Mouse (Mus musculus) heart, adult 10 weeks (tissue): ENCODE measurements around the gene Kdm5b. TPM values are rescaled to one million over a fixed set of nuclear protein-coding genes. Genes with fewer than 3 reads are reported as not detected.

ENCODE experiments used
- polyA plus RNA-seq: library from polyadenylated mRNA; stranded (reverse); fragments of 350-450 nt; fragmentation: Illumina TruSeq; extraction: RNeasy Lipid Tissue Mini Kit (QIAGEN cat#74804); gene quantifications from one replicate; pipeline ENCODE4 v1.2.3, GENCODE M21; 2014; ENCODE audit warnings: low read depth, low replicate concordance

Gene Kdm5b
- polyA plus RNA-seq: 5.4 TPM

DNA sequence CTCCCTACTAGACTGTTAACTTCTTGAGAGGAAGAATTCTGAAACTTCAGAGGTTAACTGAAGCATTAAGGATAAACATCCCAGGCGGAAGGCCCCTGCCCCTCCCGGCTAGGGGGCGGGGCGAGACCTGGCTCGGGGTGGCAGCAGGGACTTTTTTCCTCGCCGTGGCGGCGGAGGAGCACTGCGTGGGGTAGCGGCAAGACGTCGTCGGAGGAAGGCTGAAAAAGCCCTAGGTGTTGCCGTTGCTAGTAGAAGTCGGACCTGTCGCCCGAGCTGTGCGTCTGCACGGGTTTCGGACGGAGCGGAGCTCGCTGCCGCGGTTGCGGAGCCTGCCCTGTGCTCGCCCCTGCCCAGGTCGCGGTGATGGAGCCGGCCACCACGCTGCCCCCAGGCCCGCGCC lies at the start of gene Kdm5b:
TSS of gene Kdm5b (plus strand) at position 196 of the 400 bp plus-strand sequence.

DNA sequence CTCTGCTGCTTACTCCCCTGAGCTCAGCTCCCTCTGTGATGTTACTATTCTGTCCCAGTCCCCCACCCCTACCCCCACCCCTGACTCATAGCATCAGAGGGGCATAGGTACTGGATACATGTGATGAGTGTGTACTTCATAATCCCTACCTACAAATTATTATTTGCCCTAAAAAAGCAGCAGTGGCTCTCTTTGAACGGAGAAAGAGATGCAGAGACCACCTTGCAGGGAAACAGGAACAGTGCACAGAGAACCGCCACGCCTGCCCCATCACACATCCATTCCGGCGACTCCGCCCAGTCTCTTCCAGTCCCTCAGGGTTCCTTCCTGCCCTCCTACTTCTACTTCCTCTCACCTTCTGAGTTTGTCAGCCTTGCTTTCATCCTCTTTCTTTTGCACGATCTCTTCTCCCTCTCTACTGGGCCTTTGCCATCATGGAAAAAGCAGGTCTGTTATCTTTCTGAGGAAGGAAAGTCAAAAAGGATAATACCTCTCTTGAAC lies 10.3 kb upstream of the Kdm5b start, which contains the start of gene Mgat4e:
TSS of gene Mgat4e (minus strand) at position 51 of the 501 bp plus-strand sequence.

DNA sequence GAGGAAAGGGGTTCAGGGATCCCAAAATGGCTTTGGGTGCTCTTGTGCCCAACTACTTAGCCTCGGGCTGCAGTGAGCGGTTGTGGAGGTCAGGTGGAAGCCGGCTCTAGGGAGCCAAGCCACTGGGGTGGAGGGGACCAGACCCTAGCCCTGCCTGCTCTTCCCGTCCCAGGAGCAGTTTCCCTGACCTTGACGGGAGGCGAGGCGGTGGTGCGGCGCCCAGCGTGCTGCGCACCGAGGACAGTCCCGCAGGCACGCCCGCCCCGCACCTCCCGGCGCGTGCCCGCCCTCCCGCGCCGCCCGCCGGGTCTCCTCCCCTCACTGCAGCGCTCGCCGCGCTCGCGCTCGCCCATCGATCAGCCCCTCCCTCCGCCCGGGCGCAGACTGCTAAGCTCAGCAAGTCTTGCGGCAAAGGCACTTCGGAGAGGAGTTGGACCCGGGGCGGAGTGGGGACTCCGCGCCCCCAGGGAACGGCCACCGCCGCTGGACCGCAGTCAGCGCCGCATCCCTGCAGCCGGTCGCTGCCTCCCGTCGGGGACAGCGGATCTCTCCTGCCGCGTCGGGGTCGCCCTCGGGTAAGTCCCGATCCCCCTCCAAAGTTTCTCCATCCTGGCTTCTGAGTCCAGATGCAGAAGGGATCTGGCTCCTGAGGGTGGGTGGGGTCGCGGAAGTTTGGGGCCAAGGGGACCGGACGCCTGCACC lies 86.4 kb downstream of the Kdm5b start, which contains the start of gene Syt2:
TSS of gene Syt2 (plus strand) at position 417 of the 702 bp plus-strand sequence.

Other genes starting within 250 kb of the Kdm5b start
- 1.8 TPM for gene Ppfia4, start 227.2 kb upstream of the Kdm5b start, polyA plus RNA-seq
- 14.8 TPM for gene Tmem183a, start 198.2 kb upstream of the Kdm5b start, polyA plus RNA-seq
- gene 4933406M09Rik, start 174.2 kb upstream of the Kdm5b start, polyA plus RNA-seq: not detected
- gene Cyb5r1, start 154.6 kb upstream of the Kdm5b start, polyA plus RNA-seq: 30.1 TPM
- 114 TPM for gene Adipor1, start 144.8 kb upstream of the Kdm5b start, polyA plus RNA-seq
- 21.7 TPM for gene Klhl12, start 104.6 kb upstream of the Kdm5b start, polyA plus RNA-seq
- gene Rabif, start 65.5 kb upstream of the Kdm5b start, polyA plus RNA-seq: 11.0 TPM
- not detected for gene Mgat4e, start 10.5 kb upstream of the Kdm5b start, polyA plus RNA-seq
- gene Syt2, start 86.5 kb downstream of the Kdm5b start, polyA plus RNA-seq: not detected